Comparison of ENCODE assay signal across 19 mouse cellular contexts in genomic region chr5:146882261-146882660, GRCm38 (mm10). TPM values are rescaled to one million over a fixed set of nuclear protein-coding genes. Genes with fewer than 3 reads are reported as not detected.
A peak's percentile ranks its signal among the peaks of the same experiment; 100 is the strongest.
DNase-seq lines count a peak whose midpoint lies in the region; ATAC-seq lines count a peak whose summit lies in the region.
"Had no signal": no experiment of that assay in that cellular context is flagged by ENCODE, and none has a peak within 500 bp of the region (broad histone marks: within the 10 kb centered on the region; RNA-seq: fewer than 3 reads in every experiment).

No protein-coding gene starts in this region.

- DNase-seq in 416B (ENCODE audit: low read depth) = peak; percentile 85
- DNase-seq in left cerebral cortex, adult 8-10 months (ENCODE audit: low spot score in 2 of 2) = no peak
- no peak for DNase-seq in lung, postnatal 10 days
- no peak for DNase-seq in spleen, adult 12 weeks (ENCODE audit: low spot score)
- DNase-seq: adrenal gland, adult 8-10 months; adrenal gland, postnatal 25 days; cerebellum, adult 11-12 months; cerebellum, adult 8-10 months; cerebellum, postnatal 14 days; forebrain, postnatal 0 days; gastrocnemius, adult 2 months; gastrocnemius, postnatal 14 days; heart, adult 18-20 months; heart, postnatal 10 days; heart, postnatal 36 days had no signal

- peak; percentile 86 for ATAC-seq in common myeloid progenitor, adult 5-6 weeks (replicated peaks; ENCODE audit: low read depth, poor library complexity, severe bottlenecking)
- 0 out of 2 replicates have a peak, but pooled peaks have one; percentile 38 for ATAC-seq in megakaryocyte, adult 5-6 weeks (ENCODE audit: poor library complexity, severe bottlenecking)
- ATAC-seq: activated CD4-positive, CD25-positive, alpha-beta regulatory T cell, adult 4 months; forebrain, embryonic 14.5 days; forebrain, postnatal 0 days had no signal

RNA-seq across cellular contexts. Expression of gene Rasl11a, which starts 37.4 kb away (rescaled TPM):
- 1.2 TPM in 2 replicates for total RNA-seq in common myeloid progenitor, adult 5-6 weeks (2017)
- not detected in 2 replicates for total RNA-seq in megakaryocyte, adult 5-6 weeks (2015)
- not detected in 2 replicates for total RNA-seq in megakaryocyte, adult 5-6 weeks (2017)
- total RNA-seq in left cerebral cortex, adult 8-10 months (2022) = 1 to 10 TPM; 3.2 to 5.9 (median 4.9) TPM

RNA-seq across cellular contexts. Expression of gene Rpl21, which starts 49.6 kb away (rescaled TPM):
- total RNA-seq in common myeloid progenitor, adult 5-6 weeks (2017) = 2,931 and 3,145 TPM in 2 replicates
- 1,886 and 1,948 TPM in 2 replicates for total RNA-seq in megakaryocyte, adult 5-6 weeks (2015)
- total RNA-seq in megakaryocyte, adult 5-6 weeks (2017) = 1,623 and 1,719 TPM in 2 replicates
- total RNA-seq in left cerebral cortex, adult 8-10 months (2022) = 100 to 1,000 TPM; 131 to 217 (median 174) TPM

Comparison
In these comparisons a context has a peak if more than half of its experiments do, and no peak if none do; other contexts are left out.
1. RNA of gene Rpl21, which starts 49.6 kb away (total RNA-seq): 2,931 to 3,145 TPM in common myeloid progenitor, adult 5-6 weeks and 1,623 to 1,948 TPM in megakaryocyte, adult 5-6 weeks; 131 to 217 TPM in left cerebral cortex, adult 8-10 months; every median in the first group is over 4 times any median in the second.